Mouse (Mus musculus): Measurements from ENCODE around the gene Peg12. TPM values are rescaled to one million over a fixed set of nuclear protein-coding genes. Genes with fewer than 3 reads are reported as not detected.

Peg12 gene
- polyA plus RNA-seq, 1 experiment from 2014 or later: 20.8 TPM

- H3K27ac ChIP-seq (replicated peaks): peak within 1 kb of the TSS; percentile 95
- H3K4me3 ChIP-seq: peak within 1 kb of the TSS; percentile 72
- no peaks in the 10 kb centered on the region for H3K9me3 ChIP-seq
- peak within 1 kb of the TSS; percentile 75 for H3K9ac ChIP-seq (replicated peaks)
- no peaks in the 10 kb centered on the region for H3K36me3 ChIP-seq
- peak within 1 kb of the TSS; percentile 67 for H3K4me2 ChIP-seq (replicated peaks)
- 32% methylated on average over 49 of the region's 49 CpGs for WGBS
- peak; percentile 94 for ATAC-seq (replicated peaks)
- H3K4me1 ChIP-seq: peaks cover 19% of the 10 kb centered on the region
- no peaks in the 10 kb centered on the region for H3K27me3 ChIP-seq
Measured at GRCm38 (mm10) chr7:62419493-62420360, 44.6 kb downstream of the Peg12 start, which contains the start of gene Mkrn3. Mkrn3 (minus strand) TSS chr7:62420139.

GRCm38 (mm10) chr7:62419105-62419492 lies 45.2 kb downstream of the Peg12 start:
- 36% methylated on average over 17 of the region's 17 CpGs for WGBS

GRCm38 (mm10) chr7:62418346-62418745 lies 46.0 kb downstream of the Peg12 start:
- Histone ChIP-seq H3K4me1 (peaks cover 19% of the 10 kb centered on the region), H3K9me3 (no peaks in the 10 kb centered on the region), H3K4me3 (peak overlapping the region; percentile 72), H3K36me3 (no peaks in the 10 kb centered on the region), H3K9ac (replicated peaks) (peak overlapping the region; percentile 75), H3K4me2 (replicated peaks) (peak overlapping the region; percentile 67), H3K27me3 (no peaks in the 10 kb centered on the region), H3K27ac (replicated peaks) (peak overlapping the region; percentile 95)
- no peak for ATAC-seq (replicated peaks)
- 40% methylated on average over 9 of the region's 9 CpGs for WGBS

More at GRCm38 (mm10) chr7:62419105-62419492, 45.2 kb downstream of the Peg12 start:
- Histone ChIP-seq H3K4me3 (peak overlapping the region; percentile 72), H3K36me3 (no peaks in the 10 kb centered on the region), H3K4me2 (replicated peaks) (peak overlapping the region; percentile 67), H3K27ac (replicated peaks) (peak overlapping the region; percentile 95), H3K4me1 (peaks cover 19% of the 10 kb centered on the region), H3K9ac (replicated peaks) (peak overlapping the region; percentile 75), H3K9me3 (no peaks in the 10 kb centered on the region), H3K27me3 (no peaks in the 10 kb centered on the region)
- no peak; the same call in 1 of the 2 replicates for ATAC-seq (replicated peaks)

GRCm38 (mm10) chr7:62416173-62416572 lies 48.1 kb downstream of the Peg12 start:
- no peaks in the 10 kb centered on the region for H3K9me3 ChIP-seq
- no peaks in the 10 kb centered on the region for H3K27me3 ChIP-seq
- no peak overlapping the region for H3K4me3 ChIP-seq
- peak overlapping the region; percentile 43 for H3K27ac ChIP-seq (replicated peaks)
- 0 out of 2 replicates have a peak overlapping the region, but pooled peaks have one; percentile 7 for H3K9ac ChIP-seq (replicated peaks)
- H3K4me1 ChIP-seq: peaks cover 17% of the 10 kb centered on the region
- ATAC-seq (replicated peaks): no peak
- H3K36me3 ChIP-seq: no peaks in the 10 kb centered on the region
- H3K4me2 ChIP-seq (replicated peaks): peak overlapping the region; percentile 14; the same call in 1 of the 2 replicates

GRCm38 (mm10) chr7:62415222-62415621 lies 49.1 kb downstream of the Peg12 start:
- Histone ChIP-seq H3K9me3 (no peaks in the 10 kb centered on the region), H3K4me2 (replicated peaks) (no peak overlapping the region), H3K4me1 (peaks cover 17% of the 10 kb centered on the region), H3K27me3 (no peaks in the 10 kb centered on the region), H3K36me3 (no peaks in the 10 kb centered on the region), H3K27ac (replicated peaks) (peak overlapping the region; percentile 56), H3K4me3 (no peak overlapping the region), H3K9ac (replicated peaks) (no peak overlapping the region)
- no peak for ATAC-seq (replicated peaks)
- WGBS: 38% methylated on average over 1 of the region's 1 CpGs

Other genes with a start within 250 kb of the Peg12 start
- gene Ndn, start 117.9 kb downstream of the Peg12 start, polyA plus RNA-seq (2015; fragmentation: Nextera tagmentation; extraction: Ambion mirVana): 414 and 487 TPM in 2 replicates
- gene Magel2, start 87.5 kb downstream of the Peg12 start, polyA plus RNA-seq (2015; fragmentation: Nextera tagmentation; extraction: Ambion mirVana): 8.7 and 11.9 TPM in 2 replicates
- gene Mkrn3, start 44.4 kb downstream of the Peg12 start, polyA plus RNA-seq (2015; fragmentation: Nextera tagmentation; extraction: Ambion mirVana): 23.2 and 23.8 TPM in 2 replicates

Measured in forebrain, embryonic 15.5 days (tissue).